Mouse (Mus musculus): ENCODE data around the gene 4930507D05Rik. TPM values are rescaled to one million over a fixed set of nuclear protein-coding genes. Genes with fewer than 3 reads are reported as not detected.
"Not testable (repeated sequence)": the region's sequence is repeated elsewhere in the genome, so short reads cannot be mapped to it uniquely, and the experiment has no call there.

4930507D05Rik gene
- polyA plus RNA-seq, 1 experiment from 2014 or later: 0.09 TPM

DNA sequence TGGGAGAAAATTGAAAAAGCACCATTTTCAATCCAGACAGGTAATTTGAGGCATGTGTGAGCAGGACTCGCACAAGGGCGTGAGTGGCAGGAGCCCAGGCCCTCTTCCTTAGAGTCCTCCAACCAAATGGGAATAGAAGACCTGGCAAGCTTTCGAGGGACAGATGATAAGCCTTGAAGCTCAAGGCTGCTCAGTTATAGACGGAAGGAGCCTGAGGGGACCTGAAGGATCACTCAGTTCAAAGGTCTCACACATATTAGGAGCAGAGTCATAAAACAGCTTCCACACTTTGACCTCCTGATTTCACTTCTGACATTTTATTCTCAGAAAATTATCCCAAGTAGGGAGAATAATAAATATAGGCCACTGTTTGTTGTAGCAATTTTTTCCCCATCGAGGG, 29.9 kb upstream of the 4930507D05Rik start:
- no peak for ATAC-seq (ENCODE audit: low read depth)
- 69% methylated on average over 5 of the region's 5 CpGs for WGBS (ENCODE audit: insufficient replicate concordance)

DNA sequence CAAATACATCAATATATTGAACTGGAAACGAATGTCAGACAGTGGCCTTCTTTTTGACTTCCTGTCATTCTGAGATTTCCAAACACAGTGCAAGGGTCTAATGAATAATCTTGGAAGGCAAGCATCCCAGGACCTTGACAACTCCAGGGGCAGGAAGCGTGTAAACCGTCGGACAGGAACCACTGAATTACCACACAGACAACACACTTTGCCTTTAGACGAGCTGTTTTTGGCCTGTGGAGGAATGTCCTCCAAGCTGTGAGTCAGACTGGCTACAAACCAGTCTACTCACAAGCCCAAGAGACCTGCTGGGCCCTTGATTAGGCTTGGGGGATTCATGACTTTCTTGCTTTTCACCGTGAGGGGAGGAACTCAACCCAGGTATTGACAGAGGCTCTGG, 28.9 kb upstream of the 4930507D05Rik start:
- 31% methylated on average over 6 of the region's 6 CpGs for WGBS (ENCODE audit: insufficient replicate concordance)
- ATAC-seq (ENCODE audit: low read depth): no peak
- Histone ChIP-seq H3K4me3 (ENCODE audit: low read depth, low read length) (peak overlapping the region; percentile 0; the same call in 1 of the 2 replicates), H3K9me3 (replicated peaks; ENCODE audit: control insufficient read depth, low read length) (no peaks in the 10 kb centered on the region), H3K27ac (ENCODE audit: low read length) (no peak overlapping the region), H3K36me3 (ENCODE audit: control insufficient read depth, insufficient read depth) (no peaks in the 10 kb centered on the region), H3K4me2 (ENCODE audit: low read depth, low read length) (peak overlapping the region; percentile 12; the same call in 1 of the 2 replicates), H3K27me3 (ENCODE audit: control insufficient read depth, insufficient read depth, low read depth, low read length) (no peaks in the 10 kb centered on the region), H3K4me1 (ENCODE audit: control insufficient read depth, low read depth, low read length) (no peaks in the 10 kb centered on the region; the same call in 1 of the 2 replicates), H3K9ac (ENCODE audit: low read depth, low read length) (no peak overlapping the region)

More for the DNA sequence above, 29.9 kb upstream of the 4930507D05Rik start:
- Histone ChIP-seq H3K4me2 (ENCODE audit: low read depth, low read length) (no peak overlapping the region), H3K9ac (ENCODE audit: low read depth, low read length) (no peak overlapping the region), H3K27me3 (ENCODE audit: control insufficient read depth, insufficient read depth, low read depth, low read length) (no peaks in the 10 kb centered on the region), H3K4me3 (ENCODE audit: low read depth, low read length) (no peak overlapping the region), H3K9me3 (replicated peaks; ENCODE audit: control insufficient read depth, low read length) (no peaks in the 10 kb centered on the region), H3K4me1 (ENCODE audit: control insufficient read depth, low read depth, low read length) (peaks cover 2% of the 10 kb centered on the region; the same call in 1 of the 2 replicates), H3K27ac (ENCODE audit: low read length) (no peak overlapping the region), H3K36me3 (ENCODE audit: control insufficient read depth, insufficient read depth) (no peaks in the 10 kb centered on the region)

DNA sequence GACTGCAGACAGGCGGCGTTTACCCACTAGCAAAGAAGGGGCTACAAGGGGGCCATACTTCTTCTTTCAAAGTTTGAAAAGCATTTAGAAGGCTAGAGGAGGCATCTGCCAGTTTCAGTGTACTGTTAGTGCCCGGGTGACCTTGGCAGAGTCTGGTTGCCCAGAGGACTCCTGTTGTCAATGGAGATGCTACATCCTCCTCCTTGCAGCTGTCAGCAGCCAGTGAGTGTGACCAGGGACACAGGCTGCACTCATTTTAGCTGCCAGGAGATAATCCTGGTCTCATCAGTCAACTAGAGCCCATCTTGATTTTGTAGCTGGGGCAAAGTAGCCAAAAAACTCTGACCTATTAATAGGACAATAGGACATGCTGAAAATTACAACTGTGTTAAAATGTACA, 28.2 kb upstream of the 4930507D05Rik start:
- Histone ChIP-seq H3K4me3 (ENCODE audit: low read depth, low read length) (peak overlapping the region; percentile 20), H3K27me3 (ENCODE audit: control insufficient read depth, insufficient read depth, low read depth, low read length) (no peaks in the 10 kb centered on the region), H3K9ac (ENCODE audit: low read depth, low read length) (no peak overlapping the region; the same call in 1 of the 2 replicates), H3K36me3 (ENCODE audit: control insufficient read depth, insufficient read depth) (no peaks in the 10 kb centered on the region), H3K27ac (ENCODE audit: low read length) (no peak overlapping the region), H3K4me2 (ENCODE audit: low read depth, low read length) (peak overlapping the region; percentile 12), H3K9me3 (replicated peaks; ENCODE audit: control insufficient read depth, low read length) (no peaks in the 10 kb centered on the region), H3K4me1 (ENCODE audit: control insufficient read depth, low read depth, low read length) (no peaks in the 10 kb centered on the region; the same call in 1 of the 2 replicates)
- ATAC-seq (ENCODE audit: low read depth): no peak
- WGBS (ENCODE audit: insufficient replicate concordance): 51% methylated on average over 3 of the region's 3 CpGs

DNA sequence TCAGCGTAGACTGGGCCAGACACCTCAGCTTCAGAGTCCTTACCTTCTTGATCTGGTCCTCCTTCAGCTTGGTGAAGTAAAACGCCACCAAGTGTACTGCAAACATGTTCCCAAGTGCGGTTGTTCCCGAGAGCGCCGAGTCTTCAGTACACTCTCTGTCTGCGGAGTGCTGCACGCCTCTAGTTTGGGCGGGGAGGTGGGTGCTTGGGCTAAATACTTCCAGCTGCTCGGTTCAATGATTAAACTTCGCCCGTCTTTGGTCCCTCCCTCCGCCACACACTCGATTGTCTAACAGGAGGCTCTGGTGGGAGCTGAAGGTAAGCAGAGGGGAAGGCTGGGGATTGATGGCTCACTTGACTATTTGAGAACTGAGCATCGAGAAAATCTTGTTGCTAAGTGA, 27.0 kb upstream of the 4930507D05Rik start, which contains the start of gene Hkdc1:
Gene Hkdc1, minus strand, starts transcription at position 237 of the 400 bp plus-strand sequence.
- Histone ChIP-seq H3K9me3 (replicated peaks; ENCODE audit: control insufficient read depth, low read length) (no peaks in the 10 kb centered on the region), H3K27me3 (ENCODE audit: control insufficient read depth, insufficient read depth, low read depth, low read length) (no peaks in the 10 kb centered on the region), H3K4me1 (ENCODE audit: control insufficient read depth, low read depth, low read length) (no peaks in the 10 kb centered on the region), H3K4me3 (ENCODE audit: low read depth, low read length) (peak within 1 kb of the TSS; percentile 25), H3K36me3 (ENCODE audit: control insufficient read depth, insufficient read depth) (no peaks in the 10 kb centered on the region), H3K9ac (ENCODE audit: low read depth, low read length) (no peak within 1 kb of the TSS; the same call in 1 of the 2 replicates), H3K4me2 (ENCODE audit: low read depth, low read length) (peak within 1 kb of the TSS; percentile 26), H3K27ac (ENCODE audit: low read length) (peak within 1 kb of the TSS; percentile 31; the same call in 1 of the 2 replicates)
- peak; percentile 73 for ATAC-seq (ENCODE audit: low read depth)
- WGBS (ENCODE audit: insufficient replicate concordance): 50% methylated on average over 15 of the region's 15 CpGs

DNA sequence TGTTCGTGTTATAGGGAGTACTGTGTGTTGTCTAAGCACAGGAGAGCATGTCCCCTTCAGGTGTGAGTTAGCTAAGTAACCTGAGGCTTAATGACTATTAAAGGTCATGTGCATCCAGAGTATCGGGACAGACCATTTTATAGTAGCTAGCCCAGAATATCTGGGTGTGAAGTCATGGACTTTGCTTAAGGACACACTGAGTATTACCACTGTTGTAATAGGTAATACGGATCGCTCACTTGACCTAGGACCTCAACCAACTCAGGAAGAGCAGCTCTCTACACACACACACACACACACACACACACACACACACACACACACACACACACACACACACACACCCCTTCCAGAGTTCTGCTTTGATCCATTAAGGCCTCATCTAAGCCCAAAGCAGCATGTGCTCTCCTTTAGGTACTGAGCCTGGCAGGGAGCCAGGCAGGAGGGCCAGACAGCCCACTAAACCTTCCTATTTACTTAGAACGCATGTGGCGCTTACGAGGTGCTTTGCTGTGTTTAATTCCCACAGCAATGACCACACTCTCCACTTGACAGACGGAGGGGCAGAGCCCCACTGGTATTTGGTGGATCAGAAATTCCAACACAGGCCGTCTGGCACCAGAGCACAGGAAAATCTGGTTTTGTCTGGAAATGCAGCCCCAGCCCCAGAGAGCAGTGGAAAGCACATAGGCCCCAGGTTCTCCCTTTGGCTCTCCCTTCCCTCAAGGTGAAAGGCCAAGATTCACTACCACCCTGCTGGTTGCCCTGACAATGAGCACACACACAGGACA, 24.0 kb upstream of the 4930507D05Rik start:
- Histone ChIP-seq H3K4me3 (ENCODE audit: low read depth, low read length) (no peak overlapping the region), H3K9ac (ENCODE audit: low read depth, low read length) (no peak overlapping the region), H3K27ac (ENCODE audit: low read length) (peak overlapping the region; percentile 36; the same call in 1 of the 2 replicates), H3K4me2 (ENCODE audit: low read depth, low read length) (no peak overlapping the region), H3K9me3 (replicated peaks; ENCODE audit: control insufficient read depth, low read length) (no peaks in the 10 kb centered on the region), H3K27me3 (ENCODE audit: control insufficient read depth, insufficient read depth, low read depth, low read length) (no peaks in the 10 kb centered on the region), H3K4me1 (ENCODE audit: control insufficient read depth, low read depth, low read length) (no peaks in the 10 kb centered on the region), H3K36me3 (ENCODE audit: control insufficient read depth, insufficient read depth) (peaks cover 13% of the 10 kb centered on the region)
- WGBS (ENCODE audit: insufficient replicate concordance): 64% methylated on average over 9 of the region's 9 CpGs
- ATAC-seq (ENCODE audit: low read depth): 0 out of 2 replicates have a peak, but pooled peaks have one; percentile 32

DNA sequence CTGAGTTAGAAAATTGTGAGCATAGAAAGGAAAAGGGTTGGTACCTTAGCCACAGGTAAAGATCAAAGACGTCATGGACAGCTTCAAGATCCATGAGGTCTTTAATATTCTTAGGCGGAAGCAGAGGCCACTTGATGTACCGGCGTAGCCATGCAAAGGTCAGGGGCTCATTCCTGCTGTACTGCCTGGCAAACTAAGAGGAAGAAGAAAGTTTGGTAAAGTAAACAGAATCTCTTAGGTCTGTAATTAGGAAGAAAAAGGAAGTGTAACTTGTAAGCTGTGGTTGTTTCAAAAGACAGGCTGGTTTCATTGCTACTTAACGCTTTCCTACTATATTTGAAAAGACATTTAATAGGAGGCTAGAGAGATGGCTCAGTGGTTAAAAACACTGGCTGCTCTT, 18.9 kb upstream of the 4930507D05Rik start:
- H3K4me3 ChIP-seq (ENCODE audit: low read depth, low read length): no peak overlapping the region
- WGBS (ENCODE audit: insufficient replicate concordance): 74% methylated on average over 5 of the region's 5 CpGs
- no peak for ATAC-seq (ENCODE audit: low read depth)
- no peaks in the 10 kb centered on the region for H3K4me1 ChIP-seq (ENCODE audit: control insufficient read depth, low read depth, low read length)
- no peak overlapping the region for H3K27ac ChIP-seq (ENCODE audit: low read length)
- H3K4me2 ChIP-seq (ENCODE audit: low read depth, low read length): no peak overlapping the region
- H3K9ac ChIP-seq (ENCODE audit: low read depth, low read length): no peak overlapping the region
- no peaks in the 10 kb centered on the region for H3K9me3 ChIP-seq (replicated peaks; ENCODE audit: control insufficient read depth, low read length)
- peaks cover 35% of the 10 kb centered on the region for H3K36me3 ChIP-seq (ENCODE audit: control insufficient read depth, insufficient read depth)
- H3K27me3 ChIP-seq (ENCODE audit: control insufficient read depth, insufficient read depth, low read depth, low read length): no peaks in the 10 kb centered on the region

DNA sequence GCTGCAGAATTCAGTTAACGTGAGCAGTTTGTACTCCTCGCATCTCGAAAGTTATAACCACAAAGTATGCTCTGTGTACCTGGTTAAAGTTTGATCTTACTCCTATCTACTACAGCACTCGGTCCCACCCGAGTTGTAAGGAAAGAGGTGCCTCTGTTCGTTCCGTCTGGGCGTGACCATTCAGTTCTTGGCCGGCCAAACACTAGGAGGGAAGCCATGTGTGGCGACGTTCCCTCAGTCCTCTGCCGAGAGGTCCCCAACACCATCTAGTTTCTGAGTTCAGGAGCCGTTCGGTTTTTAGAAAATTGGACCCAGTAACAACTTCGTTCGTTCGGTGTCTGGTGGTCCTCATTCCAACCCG, 971 bp downstream of the 4930507D05Rik start:
- Histone ChIP-seq H3K9me3 (replicated peaks; ENCODE audit: control insufficient read depth, low read length) (no peaks in the 10 kb centered on the region), H3K4me1 (ENCODE audit: control insufficient read depth, low read depth, low read length) (peaks cover 16% of the 10 kb centered on the region), H3K9ac (ENCODE audit: low read depth, low read length) (peak overlapping the region; percentile 95), H3K27me3 (ENCODE audit: control insufficient read depth, insufficient read depth, low read depth, low read length) (no peaks in the 10 kb centered on the region), H3K36me3 (ENCODE audit: control insufficient read depth, insufficient read depth) (peaks cover 2% of the 10 kb centered on the region), H3K27ac (ENCODE audit: low read length) (peak overlapping the region; percentile 78), H3K4me2 (ENCODE audit: low read depth, low read length) (peak overlapping the region; percentile 64), H3K4me3 (ENCODE audit: low read depth, low read length) (peak overlapping the region; percentile 86)
- ATAC-seq (ENCODE audit: low read depth): peak; percentile 7; the same call in 1 of the 2 replicates
- 33% methylated on average over 18 of the region's 18 CpGs for WGBS (ENCODE audit: insufficient replicate concordance)

DNA sequence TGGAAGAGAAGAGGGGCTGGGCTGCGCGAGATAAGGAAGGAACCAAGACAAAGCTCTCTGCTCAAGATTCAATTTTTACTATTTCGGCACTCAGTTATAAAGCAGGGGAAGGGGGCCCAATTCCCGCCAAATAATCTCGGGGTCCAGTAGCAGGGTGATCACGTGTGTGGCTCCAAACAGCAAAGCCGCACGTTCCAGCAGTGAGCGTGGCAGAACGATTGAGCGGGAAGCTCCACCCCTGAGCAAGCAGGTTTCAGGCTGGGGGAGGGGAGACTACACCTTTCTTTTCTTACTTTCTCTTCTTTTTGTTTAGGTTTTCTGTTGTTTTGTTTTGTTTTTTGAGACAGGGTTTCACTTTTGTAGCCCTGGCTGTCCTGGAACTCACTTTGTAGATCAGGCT, 2.7 kb downstream of the 4930507D05Rik start:
- not testable (repeated sequence) for H3K9ac ChIP-seq (ENCODE audit: low read depth, low read length); H3K27me3 ChIP-seq (ENCODE audit: control insufficient read depth, insufficient read depth, low read depth, low read length); H3K4me3 ChIP-seq (ENCODE audit: low read depth, low read length); H3K9me3 ChIP-seq (replicated peaks; ENCODE audit: control insufficient read depth, low read length); H3K27ac ChIP-seq (ENCODE audit: low read length); H3K4me2 ChIP-seq (ENCODE audit: low read depth, low read length); ATAC-seq (ENCODE audit: low read depth)
- 56% methylated on average over 11 of the region's 11 CpGs for WGBS (ENCODE audit: insufficient replicate concordance)
- Histone ChIP-seq H3K36me3 (ENCODE audit: control insufficient read depth, insufficient read depth) (peaks cover 13% of the 10 kb centered on the region), H3K4me1 (ENCODE audit: control insufficient read depth, low read depth, low read length) (peaks cover 16% of the 10 kb centered on the region)

DNA sequence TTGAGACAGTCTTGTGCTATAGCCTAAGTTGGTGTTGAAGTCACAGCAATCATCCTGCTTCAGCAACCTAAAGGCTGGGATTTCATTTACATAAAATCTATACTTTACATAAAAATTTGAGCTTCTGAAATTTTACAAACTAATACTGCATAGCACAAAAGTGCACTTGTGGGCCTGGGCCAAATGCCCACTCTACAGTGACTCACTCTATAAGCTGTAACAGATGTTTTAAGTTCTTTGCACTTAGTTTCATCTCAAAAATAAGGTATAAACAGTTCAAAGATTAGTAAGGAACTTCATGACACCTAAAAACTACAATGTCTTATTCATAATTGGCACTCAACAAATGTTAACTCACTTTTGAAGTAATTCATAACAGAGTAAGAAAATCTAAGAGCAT, 12.0 kb downstream of the 4930507D05Rik start:
- H3K4me3 ChIP-seq (ENCODE audit: low read depth, low read length): no peak overlapping the region
- H3K9me3 ChIP-seq (replicated peaks; ENCODE audit: control insufficient read depth, low read length): no peaks in the 10 kb centered on the region
- H3K4me2 ChIP-seq (ENCODE audit: low read depth, low read length): no peak overlapping the region
- no peak for ATAC-seq (ENCODE audit: low read depth)
- peaks cover 14% of the 10 kb centered on the region for H3K36me3 ChIP-seq (ENCODE audit: control insufficient read depth, insufficient read depth)
- no peaks in the 10 kb centered on the region for H3K4me1 ChIP-seq (ENCODE audit: control insufficient read depth, low read depth, low read length)
- H3K9ac ChIP-seq (ENCODE audit: low read depth, low read length): no peak overlapping the region
- H3K27me3 ChIP-seq (ENCODE audit: control insufficient read depth, insufficient read depth, low read depth, low read length): no peaks in the 10 kb centered on the region
- H3K27ac ChIP-seq (ENCODE audit: low read length): no peak overlapping the region
